Mouse (Mus musculus) gastrocnemius, postnatal 4 days (tissue): ENCODE results near the gene Myog. TPM values are rescaled to one million over a fixed set of nuclear protein-coding genes. Genes with fewer than 3 reads are reported as not detected.
A peak's percentile ranks its signal among the peaks of the same experiment; 100 is the strongest.

Experiments
- DNase-seq, 2 experiments: peaks; one replicate each; pipeline ENCODE4 v3.0.0; 2021 to 2022; ENCODE audit warnings: low spot score in 2 of 2, mixed read lengths in 2 of 2
- total RNA-seq, 2 experiments: library from RNA; stranded (reverse); gene quantifications; 2 replicates each; pipeline ENCODE4 v1.2.3; 2021

Gene Myog
- total RNA-seq, 2 experiments from 2014 or later: 212 to 220 TPM

DNA sequence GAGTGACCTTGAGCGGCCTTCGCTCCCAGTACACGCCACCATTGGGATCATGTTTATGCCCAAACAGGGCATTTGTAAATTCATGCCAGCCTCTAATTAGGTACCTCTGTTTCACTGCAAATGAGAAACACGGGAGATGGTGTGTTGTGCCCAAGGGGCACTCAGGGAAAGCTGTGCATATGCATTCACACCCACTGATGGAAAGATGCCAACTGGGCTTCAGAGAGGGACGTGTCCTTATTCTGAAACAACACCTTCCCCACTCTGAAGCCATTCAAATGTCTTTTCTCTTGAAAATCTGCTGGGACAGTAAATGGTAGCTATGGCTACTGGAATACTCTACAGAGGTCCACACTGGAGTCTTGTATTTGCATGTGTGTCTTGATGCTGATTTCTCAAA is 28.5 kb downstream of the Myog start:
- DNase-seq: no peak

DNA sequence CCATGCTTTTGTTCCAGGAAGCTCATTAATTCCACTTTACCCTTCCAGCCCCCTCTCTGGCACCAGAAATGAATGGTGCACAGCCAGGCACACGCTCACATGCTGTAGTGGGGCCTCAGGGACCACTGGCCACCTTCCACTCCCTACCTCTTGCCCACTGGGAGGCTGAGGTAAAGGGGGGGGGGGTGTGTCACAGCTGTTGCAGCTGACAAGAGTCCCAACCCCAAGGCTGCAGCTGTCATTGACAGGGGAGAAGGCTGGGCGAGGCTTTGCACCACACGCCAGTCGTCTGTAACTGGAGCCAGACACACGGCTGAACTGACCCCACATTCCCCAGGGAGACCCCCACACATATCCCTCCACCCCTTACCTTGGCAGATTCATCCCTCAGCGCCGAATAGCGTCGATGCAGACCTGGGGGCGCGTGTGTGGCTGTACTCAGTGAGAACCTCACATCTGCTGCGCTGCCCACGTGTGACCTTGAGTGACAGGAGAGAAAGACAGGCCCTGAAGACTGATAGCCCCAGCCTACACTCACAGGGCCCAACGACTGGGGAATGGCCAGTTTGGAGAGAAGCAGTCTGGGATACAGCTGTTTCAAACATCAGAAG is 31.0 kb downstream of the Myog start:
- DNase-seq: peak in 1 of 2 experiments; percentile 41

DNA sequence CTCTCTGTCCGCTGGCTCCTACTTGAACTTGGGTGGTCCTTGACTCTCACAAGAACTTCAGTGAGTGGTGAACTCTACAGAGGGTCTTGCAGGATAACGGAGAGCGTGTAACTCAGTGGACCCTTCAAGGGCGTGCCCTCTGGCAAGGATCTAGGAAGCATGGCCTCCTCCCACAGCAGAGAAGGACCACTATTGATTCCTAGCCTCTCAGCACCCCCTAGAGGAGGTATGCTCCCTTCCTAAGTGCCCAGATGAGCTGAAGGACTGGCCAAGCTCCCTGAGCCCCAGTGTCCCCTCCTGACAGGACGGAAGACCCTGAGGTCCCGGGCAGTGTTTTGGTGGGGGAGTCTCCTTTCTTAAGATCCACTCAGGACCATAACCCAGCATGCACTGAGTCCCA is 32.8 kb downstream of the Myog start:
- DNase-seq: peak in 1 of 2 experiments; percentile 42

DNA sequence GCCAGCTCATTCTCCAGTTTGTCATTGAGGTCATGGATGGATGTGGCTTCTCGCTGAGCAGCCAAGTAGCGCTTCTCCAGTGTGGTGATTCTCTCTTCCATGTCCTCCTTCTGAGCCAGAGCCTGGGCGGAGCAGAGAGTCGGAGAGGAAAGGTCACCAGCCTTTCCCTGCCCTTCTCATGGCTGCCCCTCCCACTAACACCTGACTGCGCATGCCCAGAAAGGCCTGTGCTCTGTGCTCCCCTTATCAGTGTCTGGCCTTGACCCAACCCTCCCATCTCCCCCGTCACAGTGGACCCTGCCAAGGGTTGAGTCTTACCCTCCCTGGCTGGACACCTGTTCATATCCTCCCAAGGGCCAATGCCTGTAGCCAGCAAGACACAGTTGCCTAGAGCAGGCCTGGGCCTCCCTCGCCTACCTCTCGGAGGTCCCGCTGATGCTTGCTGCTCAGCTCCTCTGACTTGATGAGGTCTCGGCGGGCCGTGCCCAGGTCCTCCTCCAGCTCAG is 37.1 kb downstream of the Myog start:
- no peak for DNase-seq

DNA sequence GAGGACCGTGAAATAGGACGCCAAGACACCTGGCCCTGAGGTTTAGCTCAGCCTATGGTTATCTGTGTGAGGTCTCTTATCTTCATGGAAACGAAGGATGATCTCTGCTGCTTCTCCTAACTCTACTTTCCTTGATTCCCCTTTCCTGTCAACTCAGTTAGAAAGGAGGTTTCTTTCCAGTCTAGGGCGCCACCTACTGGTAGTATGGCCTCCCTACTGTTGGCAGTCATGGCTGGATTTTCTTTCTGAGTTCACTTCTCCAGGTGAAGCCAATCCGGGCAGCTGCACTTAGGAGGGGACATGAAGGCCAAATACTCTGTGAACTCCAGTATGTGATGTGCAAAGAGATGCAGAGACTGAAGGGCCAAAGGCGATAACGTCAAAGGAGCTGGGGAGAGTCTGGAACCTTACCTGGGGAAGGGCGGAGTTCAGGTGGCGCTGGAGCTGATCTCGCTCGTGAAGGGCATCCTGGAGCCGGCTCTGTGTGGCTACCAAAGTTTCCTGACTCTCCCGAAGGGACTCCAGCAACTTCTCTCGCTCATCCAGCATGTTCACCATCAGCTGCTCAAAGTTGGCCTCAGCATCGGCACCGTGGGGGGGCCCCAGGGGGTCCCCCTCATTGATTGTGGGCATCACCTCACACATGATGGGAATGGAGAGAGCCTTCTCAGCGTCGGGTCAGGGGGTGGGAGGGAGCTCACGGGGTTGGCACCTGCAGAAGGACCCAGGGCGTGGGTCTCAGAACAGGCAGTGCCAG is 42.3 kb downstream of the Myog start:
- DNase-seq: peak; percentile 76 to 84

DNA sequence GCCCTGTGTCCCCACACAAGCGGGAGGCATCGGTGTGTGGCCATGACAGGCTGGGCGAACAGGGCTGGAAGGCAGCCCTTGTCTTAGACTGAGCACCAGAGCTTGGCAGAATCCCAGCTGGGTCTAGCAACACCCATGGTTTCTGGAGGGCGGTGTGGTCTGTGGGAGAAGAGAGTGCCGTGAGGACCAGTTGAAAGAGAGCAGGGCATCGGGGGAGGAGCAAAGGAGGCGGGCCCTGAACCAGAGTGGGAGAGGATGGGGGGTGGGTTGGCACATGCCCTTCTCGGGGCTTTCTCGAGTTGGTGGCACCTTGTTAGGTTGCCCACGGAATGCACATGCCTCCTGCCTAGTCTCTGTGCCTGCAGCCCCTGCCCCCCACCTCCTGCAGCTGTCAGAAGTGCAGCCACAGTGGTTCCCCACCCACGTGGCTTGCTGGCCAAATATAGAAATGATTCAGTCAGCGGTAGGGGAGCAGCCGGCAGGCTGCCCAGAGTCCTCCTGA is 43.0 kb downstream of the Myog start, which contains the start of gene Ppfia4:
Gene Ppfia4 (minus strand): TSS at position 159 of the 502 bp plus-strand sequence.
- DNase-seq: peak in 1 of 2 experiments; percentile 65

DNA sequence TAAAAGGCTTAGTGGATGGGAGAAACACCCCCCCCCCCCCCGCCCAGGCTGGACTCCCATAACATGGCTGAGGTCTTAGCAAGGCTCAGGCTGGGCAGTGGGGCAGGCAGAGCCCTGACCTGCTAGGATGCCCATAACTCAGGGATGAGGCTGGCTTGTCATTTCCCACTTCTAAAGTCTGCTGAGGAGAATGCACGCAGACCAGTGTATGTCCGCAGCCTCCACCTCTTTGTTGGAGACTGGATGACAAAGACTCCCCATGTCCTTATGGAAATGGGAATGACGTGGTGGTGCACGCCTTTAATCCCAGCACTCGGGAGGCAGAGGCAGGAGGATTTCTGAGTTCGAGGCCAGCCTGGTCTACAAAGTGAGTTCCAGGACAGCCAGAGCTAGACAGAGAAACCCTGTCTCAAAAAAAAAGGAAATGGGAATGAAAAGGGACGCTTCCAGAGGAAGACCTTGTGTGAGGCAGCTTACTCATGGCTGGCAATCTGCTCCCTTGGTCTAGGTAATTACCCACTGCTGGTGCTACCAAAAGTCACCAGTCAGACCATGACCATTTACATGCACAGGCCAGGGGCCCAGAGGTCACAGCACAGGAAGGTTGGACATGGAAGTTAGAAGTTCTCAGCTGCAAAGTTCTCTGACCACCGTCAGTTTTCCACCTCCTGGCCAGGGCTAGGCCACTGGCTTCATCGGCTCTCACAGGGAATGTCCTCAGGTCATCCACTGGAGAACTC is 43.8 kb downstream of the Myog start:
- no peak for DNase-seq

DNA sequence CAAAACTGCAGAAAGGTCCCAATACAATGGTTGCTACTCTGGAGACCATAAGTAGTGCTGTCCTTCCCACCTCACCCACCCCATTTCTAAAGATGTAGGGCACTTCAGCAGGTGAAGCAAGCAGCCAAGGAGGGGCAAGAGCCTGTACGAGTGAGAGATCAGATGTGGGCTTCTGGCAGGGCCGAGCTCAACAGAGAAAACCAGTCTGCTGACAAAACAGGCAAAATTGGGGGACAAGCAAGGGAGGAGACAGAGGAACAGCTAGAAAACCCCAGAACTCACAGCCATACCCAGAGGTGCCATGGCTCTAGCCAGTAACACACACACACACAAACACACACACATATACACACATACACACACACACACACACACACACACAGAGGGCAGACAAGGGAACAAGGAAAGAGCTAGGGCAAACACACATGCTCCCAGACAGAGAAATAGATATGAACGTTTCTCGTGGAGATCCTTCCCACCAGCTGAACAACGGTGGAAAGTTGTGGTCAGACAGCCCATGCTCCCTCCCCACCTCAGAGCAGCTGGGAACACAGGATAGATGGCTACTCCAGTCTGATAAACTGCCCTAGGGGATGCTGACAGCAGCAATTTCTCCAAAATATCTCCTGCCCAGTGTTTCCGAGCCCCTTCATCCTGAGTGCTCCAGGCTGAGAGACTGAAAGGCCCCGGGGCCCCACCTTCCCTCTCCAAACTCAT is 44.5 kb downstream of the Myog start:
- no peak for DNase-seq

DNA sequence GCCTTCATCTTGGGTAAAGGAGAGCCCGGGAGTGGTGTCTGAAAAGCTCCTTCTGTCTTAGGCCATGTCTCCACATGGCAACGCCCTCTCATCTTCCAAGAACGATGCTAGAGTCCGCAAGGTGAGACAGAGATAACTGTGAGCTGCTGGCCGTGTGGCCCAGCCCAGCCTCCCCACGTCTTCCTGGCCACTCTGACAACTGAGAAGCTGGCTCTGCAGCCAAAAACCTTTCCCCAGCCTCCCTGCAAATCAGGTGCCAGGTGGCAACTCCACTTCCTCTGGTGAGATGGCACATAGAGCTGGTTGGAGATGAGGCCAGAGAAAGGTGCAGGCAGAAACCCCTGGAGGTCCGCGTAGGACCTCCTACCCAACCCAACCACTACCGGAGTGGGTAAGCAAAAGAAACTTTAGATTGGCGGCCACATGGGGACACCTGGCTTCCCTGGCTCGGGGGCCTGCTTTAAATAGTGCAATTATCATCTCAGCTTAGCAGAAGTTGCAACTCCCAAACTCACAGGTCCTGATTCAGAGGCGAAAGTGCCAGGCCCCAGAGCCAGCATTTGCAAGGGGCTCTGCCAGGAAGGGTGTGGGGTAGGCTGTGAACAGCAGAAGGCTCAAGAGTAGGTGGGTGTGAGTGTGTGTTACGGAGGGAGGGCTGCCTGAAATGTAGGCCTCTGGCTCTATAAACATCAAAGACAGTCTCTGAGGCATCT is 45.6 kb downstream of the Myog start:
- no peak for DNase-seq

DNA sequence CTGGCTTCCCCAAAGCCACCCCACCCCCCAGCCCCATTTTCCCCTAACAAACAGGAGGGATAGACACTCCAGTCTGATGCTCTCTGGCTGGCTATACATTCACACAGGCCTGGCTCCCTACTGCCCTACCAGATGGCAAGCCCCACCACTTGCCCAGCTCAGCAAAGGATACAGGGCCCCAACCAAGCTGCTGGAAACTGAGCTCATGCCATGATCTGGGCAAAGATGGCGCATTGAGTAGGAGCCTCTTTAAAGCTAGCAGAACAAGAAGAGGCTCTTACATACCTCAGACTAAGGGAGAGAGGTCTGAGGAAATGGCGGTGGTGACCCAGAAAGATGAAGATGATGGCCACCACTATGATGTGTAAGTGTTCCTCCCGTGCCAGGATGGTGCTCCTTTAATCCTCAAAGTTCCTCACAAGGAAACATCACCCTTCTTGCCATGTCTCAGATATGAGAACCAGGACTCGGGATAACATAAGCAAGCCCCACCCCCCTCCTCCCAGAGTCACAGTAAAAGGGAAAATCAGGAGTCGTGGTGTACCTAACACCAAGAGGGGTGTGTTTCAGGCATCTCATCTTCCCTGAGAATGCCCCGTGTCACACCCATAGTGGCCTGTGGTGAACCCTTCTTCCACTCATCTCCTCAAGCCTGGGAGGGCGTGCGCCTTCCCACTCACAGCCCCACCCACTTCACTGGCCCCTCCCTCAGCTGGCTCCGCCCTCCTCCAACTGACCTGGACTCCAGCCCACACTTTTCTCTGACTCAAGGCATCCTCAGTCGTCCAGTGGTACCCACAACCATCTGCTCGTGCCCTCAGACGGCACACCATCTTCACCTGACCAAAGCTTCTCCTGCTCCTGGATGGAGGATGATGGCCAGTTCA is 46.4 kb downstream of the Myog start:
- no peak for DNase-seq

DNA sequence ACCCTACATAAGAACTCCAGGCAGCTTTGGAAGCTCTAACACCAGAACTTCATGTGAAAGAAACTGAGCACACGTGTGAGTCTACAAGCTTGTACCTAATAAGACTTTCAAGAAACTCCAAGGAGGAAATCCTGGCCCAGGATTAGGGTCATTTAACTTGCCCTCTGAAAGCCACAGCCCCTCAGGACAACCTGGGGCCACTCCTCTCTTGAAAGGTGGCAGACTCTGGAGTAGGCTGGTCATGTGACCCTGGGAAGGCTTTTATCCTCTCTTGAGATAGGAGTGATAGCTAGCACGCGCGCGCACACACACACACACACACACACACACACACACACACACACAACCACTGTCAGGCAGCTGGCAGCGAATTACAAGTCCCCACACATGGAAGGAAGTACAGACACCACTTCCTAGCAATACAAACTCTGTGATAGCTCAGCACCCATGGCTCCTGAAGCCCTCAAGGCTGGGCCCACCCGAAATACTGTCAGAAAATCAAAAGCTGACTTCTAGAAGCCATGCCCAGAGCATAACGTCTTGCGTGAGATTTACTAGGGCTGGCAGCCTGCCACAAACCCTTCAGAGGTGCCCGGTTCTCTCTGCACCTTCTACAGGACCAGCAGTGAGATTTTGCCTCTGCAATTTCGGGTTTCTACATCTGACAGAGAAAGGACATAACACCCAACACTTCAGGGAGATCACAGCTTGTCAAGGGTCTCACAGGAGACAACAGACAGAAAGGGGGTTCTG is 47.3 kb downstream of the Myog start:
- DNase-seq: no peak

DNA sequence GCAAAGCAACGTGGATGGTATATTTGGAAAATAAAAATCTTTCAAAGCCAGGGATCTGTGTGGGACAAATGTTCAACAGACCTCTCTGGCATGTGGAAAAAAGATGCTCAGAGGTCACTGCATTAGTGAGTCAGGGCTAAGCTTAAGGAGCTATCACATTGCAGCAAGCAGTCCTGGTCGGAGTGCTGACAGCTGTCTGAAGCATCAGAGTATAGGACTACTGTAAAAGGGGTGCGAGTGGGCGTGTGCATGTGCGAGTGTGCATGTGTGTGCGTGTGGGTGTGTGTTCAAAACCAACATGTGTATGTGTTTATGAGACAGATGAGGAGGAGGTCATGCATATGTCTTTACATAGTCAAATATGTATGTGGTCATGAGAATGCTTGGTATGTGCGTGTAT is 49.4 kb downstream of the Myog start:
- DNase-seq: no peak

DNA sequence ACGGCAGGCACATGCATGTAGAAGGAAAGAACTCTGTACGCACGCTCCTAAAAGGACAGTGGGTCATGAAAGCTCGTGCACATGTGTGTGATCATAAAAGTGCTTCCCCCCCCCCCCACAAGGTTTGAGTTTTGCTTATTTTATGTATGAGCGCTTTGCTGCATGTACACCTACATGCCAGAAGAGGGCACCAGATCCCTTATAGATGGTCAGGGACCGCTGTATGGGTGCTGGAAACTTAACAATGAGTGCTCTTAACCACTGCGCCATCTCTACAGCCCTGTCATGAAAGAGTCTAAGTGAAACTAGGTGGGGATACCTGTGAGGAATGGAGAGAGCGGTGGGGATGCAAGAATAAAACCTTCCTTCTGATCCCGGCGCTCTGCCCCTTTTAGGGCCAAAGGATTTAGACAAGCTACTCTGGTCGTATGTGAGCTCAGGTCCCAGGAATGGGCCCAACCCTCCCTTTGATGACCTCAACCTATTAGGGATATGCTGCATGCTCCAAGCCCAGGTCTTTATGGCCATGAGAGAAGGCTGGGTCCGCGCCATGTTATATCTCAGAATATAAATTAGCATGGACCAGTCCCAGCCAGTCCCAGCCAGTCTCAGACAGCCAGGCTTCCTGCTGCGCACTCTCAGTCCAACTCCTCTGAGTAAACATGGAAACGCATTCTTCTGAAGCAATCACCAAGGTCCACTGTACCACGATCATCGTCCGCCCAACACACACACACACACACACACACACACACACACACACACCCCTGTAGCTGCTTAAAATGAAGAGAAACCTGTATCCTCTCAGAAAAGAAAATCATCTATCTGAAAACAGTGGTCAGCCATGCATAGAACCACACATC is 50.2 kb downstream of the Myog start:
- DNase-seq: no peak

DNA sequence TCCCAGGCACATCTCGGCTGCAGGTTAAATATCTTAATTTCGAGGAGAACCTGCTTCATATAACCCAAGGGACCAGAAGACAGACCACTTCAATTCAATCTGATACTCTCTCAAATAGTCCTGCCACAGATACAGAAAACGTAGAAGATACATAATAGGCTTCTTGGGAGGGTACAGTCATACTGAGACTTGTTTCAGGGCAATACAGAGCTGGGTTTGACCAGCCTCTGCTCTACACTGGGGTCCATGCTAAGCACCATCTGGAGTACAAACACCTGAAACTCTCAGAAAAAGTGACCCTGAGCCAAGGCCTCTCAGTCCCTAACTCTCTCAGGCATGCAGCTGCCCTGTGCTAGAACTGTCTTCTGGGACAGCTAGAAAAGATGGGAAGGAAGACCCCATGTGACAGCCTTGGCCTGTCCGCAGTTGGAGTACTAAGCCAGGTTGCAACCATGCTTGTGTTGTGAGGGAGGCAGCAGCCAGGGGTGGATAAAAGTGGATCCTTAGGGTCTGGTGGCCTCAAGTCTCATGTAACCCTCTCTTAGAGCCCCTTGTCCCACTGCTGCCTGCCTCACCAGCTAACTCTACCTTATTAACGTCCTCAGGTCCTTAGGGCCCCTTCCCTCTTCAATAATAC is 52.0 kb downstream of the Myog start:
- DNase-seq: peak in 1 of 2 experiments; percentile 6
